Mouse (Mus musculus) thymus, adult 18-20 months (tissue): ENCODE results near the gene Kcnh1.

Experiments used
- DNase-seq, 2 experiments: peaks; one replicate each; pipeline ENCODE4 v3.0.0; 2022; ENCODE audit warnings: mixed read lengths in 2 of 2

Gene Kcnh1

GRCm38 (mm10) chr1:192537169-192537568 lies 346.6 kb downstream of the Kcnh1 start:
- DNase-seq, result no peak

DNA sequence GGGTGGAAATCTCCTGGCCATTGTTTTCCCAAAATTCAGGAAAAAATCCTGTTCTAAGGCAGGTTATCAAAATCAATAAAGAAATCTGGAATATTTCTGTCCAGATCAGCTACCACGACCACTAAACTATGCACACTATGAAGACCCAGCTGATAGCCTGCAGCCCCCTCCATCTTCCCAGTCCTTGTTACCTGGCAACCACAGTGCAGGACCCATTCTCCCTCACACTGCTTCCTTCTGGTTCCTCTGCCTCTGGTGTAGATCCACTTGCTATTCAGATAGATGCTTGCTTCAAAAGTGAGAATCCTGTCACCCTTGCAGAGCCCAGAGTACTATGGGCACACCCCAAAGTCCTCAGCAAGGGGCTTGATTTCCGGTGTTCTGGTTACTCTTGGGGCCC lies 351.5 kb downstream of the Kcnh1 start:
- DNase-seq, result no peak

- DNase-seq, result no peak
Measured at GRCm38 (mm10) chr1:192543686-192544085, 353.1 kb downstream of the Kcnh1 start.

- DNase-seq, result no peak
Measured at GRCm38 (mm10) chr1:192544091-192544490, 353.5 kb downstream of the Kcnh1 start.

GRCm38 (mm10) chr1:192544901-192545300 lies 354.3 kb downstream of the Kcnh1 start:
- no peak for DNase-seq

GRCm38 (mm10) chr1:192546843-192547242 lies 356.3 kb downstream of the Kcnh1 start:
- no peak for DNase-seq

DNA sequence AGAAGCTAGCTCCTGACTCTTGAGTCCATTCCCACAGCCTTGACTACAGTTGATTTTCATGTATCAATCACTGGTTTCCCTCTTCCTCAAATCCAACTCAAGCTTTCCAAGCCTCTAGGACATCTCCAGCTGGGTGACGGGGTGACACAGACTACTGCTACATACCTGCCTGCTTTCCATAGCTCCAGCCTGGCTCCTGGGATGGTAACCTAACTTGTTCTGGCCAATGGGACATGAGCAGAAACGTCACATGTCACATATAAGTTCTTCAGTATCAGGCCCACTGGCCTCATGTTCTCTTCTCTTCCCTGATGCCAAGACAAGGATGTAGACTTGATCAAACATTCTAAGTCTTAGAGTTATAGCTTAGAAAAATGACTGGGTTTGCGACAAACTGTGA lies 360.0 kb downstream of the Kcnh1 start:
- DNase-seq, result no peak

DNA sequence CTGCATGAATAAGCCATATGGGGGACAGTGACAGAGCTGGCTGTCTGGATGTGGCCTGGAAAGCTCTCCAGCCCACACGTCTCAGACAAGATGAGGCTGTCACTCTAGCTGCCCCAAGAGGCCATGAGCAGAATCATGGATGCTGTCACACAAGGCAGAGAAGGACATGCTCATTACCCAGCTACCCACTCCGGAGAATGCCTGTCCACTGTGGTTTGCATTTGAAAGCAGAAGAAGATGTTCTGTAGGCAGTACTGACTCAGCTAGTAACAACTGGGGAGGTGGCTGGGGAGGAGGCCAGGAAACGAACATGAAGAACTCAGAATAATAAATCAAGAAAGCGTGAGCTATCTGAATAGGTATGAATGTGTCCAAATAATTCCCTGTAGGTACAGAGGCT lies 364.9 kb downstream of the Kcnh1 start:
- DNase-seq, result no peak

DNA sequence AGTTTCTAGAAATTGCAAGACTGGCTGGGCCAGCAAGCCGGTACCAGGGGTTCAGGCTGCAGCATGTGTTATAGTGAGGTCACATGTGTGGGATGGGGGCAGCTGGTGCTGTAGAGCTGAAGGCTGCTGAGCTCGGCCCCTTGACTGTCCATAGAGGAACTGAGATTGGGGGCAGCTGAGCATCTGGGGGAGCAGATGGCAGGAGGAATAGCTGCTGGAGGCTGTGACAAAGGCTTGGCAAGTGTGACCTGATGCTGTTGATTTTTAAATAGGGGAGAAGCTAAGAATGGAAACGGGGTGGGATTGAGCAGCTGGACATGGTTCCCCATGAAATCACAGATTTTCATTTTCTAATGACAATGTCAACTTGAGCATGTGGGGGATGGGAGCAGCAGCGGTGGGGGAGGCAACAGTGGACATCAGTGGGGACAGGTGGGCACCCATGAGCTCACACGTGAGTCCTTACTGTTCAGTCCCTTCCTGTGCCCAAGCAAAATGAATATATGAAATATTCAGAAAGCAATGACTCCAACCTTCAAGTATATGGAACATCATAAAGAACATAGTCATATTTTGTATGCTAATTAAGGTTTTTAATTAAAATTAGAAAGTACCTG lies 367.5 kb downstream of the Kcnh1 start:
- DNase-seq, result no peak

- DNase-seq, result no peak
Measured at GRCm38 (mm10) chr1:192559341-192559740, 368.8 kb downstream of the Kcnh1 start.
